Mouse (Mus musculus) left cerebral cortex, postnatal 36 days (tissue): Measurements from ENCODE around the gene Cmtm6. TPM values are rescaled to one million over a fixed set of nuclear protein-coding genes. Genes with fewer than 3 reads are reported as not detected.
"Not testable (repeated sequence)": the region's sequence is repeated elsewhere in the genome, so short reads cannot be mapped to it uniquely, and the experiment has no call there.

Source experiments
- DNase-seq, 2 experiments: peaks; one replicate each; pipeline ENCODE4 v3.0.0; 2021 to 2022; ENCODE audit warnings: low spot score in 2 of 2, mixed read lengths in 1 of 2
- intact Hi-C: fragments of 180-260 bp; cut with DNase I; formaldehyde crosslinking; loops from one replicate; pipeline ENCODE4 v1.15.1; 2025
- total RNA-seq, 2 experiments: library from RNA; stranded (reverse); gene quantifications; 2 replicates each; pipeline ENCODE4 v1.2.3; 2021

Cmtm6 gene
- total RNA-seq: 10 to 100 TPM; 19.0 to 21.5 TPM

DNA sequence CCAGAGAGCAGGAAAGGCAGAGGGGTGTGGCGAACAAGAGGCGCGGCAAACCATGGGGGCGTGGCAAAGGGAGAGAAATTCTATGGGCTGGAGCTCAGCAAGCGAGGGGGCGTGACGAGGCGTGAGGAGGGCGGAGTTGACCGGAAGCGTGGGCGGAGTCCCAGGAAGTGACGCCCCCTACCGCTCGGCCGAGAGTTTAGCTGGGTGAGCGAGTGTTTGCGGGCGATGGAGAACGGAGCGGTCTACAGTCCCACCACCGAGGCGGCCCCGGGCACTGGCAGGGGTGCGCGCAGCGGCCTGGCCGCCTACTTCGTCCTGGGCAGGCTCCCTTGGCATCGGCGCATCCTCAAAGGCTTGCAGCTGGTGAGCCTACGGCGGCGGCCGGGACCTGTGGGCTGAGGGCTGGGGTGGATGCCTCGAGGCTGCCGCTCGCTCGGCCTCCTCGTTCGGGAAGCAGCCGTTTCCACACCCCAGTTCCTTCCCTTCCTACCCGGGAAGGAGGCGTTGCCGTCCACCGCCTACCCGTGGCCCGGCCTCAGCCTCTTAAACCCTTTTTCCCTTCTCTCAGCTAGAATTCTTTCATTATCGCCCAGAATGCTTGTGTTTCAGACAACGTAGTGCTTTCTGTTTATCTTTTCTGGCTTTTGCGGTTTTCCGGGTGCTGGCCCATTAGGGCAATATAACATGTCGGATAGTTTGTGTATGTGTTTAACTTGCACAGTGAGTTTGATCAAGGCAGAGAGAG, at the start of gene Cmtm6:
TSS of gene Cmtm6 (plus strand) at position 106 of the 745 bp plus-strand sequence.
- intact Hi-C loops: loop anchor here (2.0 kb wide), 1 partner anchor 84 kb away; no protein-coding TSS in a partner anchor
- peak; percentile 93 to 94 for DNase-seq

DNA sequence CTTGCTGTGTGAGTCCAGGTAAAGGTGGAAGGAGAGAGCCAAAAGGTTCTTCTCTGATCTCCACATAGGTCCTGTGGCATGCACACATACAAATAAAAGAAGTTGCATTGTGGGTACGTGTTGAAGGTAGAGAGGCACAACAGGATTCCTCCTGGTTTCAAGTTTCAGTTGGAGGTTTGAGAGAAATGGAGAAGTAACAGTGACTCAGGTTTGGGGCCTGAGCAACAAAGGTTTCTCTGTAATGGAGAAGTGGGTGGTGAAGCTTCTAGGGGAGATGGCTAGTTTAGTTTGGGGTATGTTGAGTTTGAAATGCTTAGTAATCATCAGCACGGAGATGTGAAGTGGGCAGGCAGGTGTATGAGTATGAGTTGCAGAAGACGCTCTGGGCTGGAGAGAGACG, 48.7 kb upstream of the Cmtm6 start:
- intact Hi-C loops: no loop called here

DNA sequence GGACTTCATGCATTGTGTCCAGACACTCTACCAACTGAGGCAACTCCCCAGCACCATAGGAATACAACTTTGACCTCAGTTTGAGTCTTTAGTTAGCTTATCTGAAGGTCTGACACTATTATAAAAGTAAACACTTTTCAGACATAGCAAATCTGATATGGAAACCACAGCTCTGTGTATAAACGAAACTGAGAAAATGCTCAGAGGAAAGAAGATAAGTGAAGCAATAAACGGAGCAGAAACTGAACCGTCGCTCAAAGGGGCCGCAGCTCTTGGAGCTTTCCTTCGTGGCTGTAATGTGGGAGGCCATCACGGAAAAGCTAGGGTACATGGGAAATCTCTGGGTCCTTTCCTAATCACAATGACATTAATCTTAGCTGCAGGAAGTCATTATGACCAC, 44.7 kb upstream of the Cmtm6 start:
- intact Hi-C loops: no loop called here
- DNase-seq: no peak

More for the DNA sequence above, 48.7 kb upstream of the Cmtm6 start:
- DNase-seq: no peak

DNA sequence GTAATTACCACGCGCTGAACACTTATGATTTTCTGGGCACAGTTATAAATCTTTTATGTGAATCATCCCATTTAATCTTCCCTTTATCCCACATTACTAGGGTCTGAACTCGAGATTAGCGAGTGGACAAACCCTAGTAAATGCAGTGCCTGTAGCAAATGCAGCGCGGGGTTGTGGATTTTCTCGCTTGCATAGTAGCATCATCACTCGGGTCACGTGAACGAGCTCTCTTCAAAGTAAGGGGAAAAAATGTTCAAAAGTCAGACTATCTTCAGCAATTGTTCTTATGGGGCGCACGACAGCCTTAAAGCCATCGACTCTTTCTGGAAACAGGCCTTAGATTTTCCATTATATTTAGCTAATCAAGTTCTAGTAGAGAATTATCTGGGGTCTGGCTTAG, 43.3 kb upstream of the Cmtm6 start:
- DNase-seq: no peak
- intact Hi-C loops: loop anchor here (2.0 kb wide), 1 partner anchor 47 kb away; the partner anchor contains the start of gene Cnot10

DNA sequence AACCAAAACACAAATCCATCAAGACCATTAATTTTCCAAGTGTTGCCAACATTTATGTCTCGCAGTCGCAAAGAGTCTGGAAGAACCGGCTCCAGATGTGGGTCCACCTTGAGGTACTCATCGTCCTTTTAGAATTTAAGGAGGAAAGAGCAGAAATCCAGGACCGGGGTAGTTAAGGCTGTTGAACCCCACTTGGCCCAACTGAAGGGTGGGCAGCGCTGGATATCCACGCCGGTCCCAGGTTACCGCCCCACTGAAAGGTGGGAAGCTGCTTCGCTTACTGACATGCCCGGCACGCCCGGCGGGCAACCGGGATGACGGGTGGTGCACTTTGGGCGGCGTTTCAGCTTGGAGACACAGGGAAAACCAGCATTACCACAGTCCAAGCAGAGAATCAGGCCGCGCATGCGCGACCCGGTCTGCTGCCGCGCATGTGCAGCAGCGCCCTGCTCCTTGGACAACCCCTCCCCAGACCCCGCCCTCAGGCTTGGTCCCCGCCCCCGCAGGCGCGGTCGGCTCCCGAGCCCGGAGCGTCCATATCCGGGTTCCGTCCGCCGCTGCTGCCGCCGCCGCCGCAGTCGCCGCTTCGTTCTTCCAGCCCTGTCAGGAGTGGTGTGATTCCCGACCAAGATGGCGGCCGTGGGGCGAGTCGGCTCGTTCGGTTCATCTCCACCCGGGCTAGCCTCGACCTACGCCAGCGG, 42.5 kb upstream of the Cmtm6 start, which contains the start of gene Dync1li1:
TSS of gene Dync1li1 (plus strand) at position 539 of the 701 bp plus-strand sequence.
- peak; percentile 95 to 98 for DNase-seq
- intact Hi-C loops: loop anchor here (2.0 kb wide), 1 partner anchor 48 kb away; the partner anchor contains the start of gene Cnot10

DNA sequence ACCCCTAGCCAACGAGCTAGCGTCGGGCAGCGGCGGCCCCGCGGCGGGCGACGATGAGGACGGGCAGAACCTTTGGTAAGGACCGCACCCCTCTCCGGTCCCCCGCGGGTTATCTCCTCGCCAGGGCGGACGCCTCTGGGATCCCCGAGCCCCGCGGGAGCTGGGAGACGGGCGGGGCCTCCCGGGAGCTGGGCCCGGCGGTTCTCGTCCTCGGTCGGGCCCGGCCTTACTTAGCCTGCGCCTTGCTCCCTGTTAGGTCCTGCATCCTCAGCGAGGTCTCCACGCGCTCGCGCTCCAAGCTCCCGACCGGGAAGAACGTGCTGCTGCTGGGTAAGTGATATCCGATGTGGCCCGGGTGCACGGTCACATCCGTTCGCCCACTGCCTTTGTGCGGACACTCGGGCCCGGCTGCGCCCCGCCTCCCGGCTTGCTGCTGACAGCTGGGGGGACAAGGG, 41.9 kb upstream of the Cmtm6 start:
- intact Hi-C loops: loop anchor here (2.0 kb wide), 1 partner anchor 48 kb away; the partner anchor contains the start of gene Cnot10
- no peak for DNase-seq

DNA sequence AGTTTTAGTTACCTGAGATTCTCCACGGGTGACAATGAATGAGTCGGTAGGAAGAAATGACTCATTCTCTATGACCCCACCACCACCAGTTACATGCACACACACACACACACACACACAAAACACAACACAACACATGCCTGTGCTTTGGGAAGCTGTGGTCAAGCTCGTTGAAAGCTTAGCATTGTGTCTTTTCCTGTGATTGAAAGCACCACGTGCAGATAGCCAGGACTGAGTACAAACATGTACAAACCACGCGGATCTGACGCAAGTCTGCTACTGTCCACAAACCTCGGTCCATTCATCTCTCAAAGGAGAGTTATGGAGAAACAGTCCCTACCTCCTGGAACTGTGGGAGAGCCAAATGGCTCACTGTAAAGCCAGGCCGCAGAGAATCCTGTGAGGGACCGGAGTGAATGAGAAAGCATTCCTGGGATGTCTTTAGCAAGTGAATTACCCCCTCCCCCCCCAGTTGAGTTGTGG, 40.8 kb upstream of the Cmtm6 start:
- no peak for DNase-seq
- intact Hi-C loops: no loop called here

DNA sequence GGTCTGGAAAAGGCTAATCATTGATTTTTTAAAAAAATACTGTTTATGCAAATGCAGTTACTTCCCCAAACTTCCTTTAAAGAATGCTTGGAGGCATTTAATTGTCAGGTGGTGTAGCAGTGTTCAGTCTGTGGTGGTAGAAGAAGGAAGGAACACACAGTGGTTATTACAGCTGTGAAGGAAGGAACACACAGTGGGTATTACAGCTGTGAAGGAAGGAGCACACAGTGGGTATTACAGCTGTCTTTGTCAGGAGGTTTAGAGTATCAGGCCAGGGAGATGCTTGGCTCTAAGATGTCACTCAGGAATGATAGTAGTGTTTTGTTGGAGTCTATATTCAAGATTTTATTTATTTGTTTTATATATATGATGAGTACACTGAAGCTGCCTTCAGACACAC, 39.8 kb upstream of the Cmtm6 start:
- intact Hi-C loops: no loop called here
- no peak for DNase-seq

DNA sequence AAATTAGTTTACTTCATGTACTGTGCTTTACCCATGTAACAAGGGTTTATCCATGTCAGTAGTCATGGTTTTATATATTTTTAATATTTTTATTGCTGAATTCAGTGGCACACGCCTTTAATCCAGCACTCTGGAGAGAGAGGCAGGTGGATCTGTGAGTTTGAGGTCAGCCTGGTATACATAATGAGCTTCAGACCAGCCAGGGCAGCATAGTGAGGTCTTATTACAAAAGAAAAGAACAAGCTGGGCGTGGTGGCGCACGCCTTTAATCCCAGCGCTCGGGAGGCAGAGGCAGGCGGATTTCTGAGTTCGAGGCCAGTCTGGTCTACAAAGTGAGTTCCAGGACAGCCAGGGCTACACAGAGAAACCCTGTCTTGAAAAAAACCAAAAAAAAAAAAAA, 35.3 kb upstream of the Cmtm6 start:
- DNase-seq, intact Hi-C loops: not testable (repeated sequence)

DNA sequence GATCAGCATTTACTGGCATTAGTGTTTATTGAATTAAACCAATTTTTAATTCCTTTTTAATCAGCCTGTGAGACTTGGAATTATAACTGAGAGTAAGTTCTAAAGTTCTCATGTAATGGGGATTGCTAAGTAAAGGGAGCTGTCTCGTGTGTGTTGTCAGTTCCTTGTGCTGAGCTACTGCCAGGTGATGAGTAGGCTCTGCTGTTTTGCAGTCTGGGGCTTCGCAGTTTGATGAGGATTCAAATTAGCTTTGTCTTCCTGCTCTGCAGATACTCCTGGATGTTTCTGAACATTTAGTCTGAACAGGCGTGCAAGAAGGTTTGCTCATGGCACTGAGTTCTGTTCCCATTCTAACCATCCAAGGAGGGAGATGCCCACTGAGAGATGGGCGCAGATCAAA, 33.8 kb upstream of the Cmtm6 start:
- no peak for DNase-seq
- intact Hi-C loops: no loop called here

DNA sequence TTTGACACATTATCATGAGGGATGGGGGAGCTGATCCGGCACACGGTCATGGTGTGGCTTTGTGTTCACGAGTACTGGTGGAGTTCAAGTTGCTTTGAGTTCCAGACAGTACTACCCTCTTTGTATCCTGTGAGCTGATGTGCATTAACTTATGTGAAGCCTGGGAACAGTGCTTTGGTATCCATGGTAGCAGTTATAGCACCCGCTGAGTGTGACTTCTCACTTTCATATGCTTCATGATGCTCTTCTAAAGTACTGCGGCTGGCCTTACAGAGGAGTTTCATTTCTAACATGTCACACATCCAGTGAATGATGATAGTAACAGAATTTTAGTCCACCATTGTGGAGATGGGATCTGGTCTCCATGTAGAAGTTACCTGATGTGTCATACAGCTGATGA, 33.0 kb upstream of the Cmtm6 start:
- no peak for DNase-seq

DNA sequence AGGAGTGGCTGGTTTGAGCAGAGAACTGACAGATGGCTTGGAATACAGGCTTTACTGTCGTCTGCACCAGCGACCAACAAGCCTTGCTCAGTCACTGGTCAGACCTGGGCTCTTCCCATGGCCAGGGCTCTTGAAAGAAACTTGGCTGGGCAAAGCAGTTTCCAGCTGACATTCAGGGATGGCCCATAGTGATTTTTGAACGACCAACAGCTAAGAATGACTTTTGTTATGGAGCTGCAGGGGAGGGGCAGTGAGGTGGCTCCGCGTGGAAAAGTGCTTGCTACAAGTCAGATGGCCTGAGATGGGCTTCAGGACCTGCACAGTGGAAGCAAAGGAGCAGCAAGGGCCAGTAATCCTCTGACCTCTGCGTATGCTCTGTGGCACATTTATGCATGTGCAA, 31.7 kb upstream of the Cmtm6 start:
- intact Hi-C loops: no loop called here
- DNase-seq: no peak

More for the DNA sequence above, 33.0 kb upstream of the Cmtm6 start:
- intact Hi-C loops: no loop called here

DNA sequence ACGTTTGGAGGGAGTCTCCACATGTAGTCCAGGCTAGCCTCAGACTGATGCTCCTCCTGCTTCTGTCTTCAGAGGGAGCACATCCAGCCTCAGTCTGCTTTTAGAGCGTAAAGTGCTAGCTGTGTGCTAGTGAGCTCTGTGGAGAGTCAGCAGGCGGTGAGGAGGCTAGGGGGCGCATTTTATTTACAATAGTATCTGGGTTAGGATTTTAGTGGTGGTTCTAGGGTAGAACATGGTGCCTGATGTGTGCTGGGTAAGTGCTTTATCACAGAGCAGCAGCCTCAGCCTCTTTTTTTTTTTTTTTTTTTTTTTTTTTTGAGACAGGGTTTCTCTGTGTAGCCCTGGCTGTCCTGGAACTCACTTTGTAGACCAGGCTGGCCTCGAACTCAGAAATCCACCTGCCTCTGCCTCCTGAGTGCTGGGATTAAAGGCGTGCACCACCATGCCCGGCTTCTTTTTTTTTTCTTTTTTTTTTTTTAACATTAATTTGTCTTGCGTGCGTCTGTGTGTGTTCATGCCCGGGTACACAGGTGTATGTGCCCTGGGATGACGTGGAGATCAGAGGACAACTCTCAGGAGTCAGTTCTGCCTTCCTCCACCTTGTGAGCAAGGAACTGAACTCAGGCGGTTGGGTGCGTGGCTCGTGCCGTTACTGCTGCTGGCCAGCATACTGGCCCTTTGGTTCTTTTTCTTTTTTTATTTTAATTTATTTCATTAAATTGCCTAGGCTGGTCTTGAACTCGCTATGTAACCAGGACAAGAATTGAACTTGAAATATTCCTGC, 30.8 kb upstream of the Cmtm6 start:
- DNase-seq: no peak
- intact Hi-C loops: no loop called here

DNA sequence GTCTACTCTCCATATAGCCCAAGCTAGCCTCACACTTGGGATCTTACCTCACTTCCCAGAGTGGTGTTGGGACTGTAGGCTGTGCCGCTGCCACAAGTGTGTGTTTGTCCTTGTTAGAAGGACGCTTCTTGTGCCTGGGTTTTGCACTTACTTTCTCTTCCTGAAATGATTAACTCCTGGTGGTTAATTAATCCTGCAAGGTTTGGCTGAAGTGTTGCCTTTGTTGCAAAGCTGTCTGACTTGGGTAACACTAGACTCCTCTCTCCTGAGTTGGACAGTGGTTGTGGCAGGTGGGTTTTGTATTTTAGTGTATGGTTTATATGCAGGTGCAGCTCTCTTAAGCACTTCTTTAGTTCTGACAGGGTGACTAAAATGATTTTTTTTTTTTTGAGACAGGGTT, 29.9 kb upstream of the Cmtm6 start:
- intact Hi-C loops: no loop called here
- DNase-seq: no peak

DNA sequence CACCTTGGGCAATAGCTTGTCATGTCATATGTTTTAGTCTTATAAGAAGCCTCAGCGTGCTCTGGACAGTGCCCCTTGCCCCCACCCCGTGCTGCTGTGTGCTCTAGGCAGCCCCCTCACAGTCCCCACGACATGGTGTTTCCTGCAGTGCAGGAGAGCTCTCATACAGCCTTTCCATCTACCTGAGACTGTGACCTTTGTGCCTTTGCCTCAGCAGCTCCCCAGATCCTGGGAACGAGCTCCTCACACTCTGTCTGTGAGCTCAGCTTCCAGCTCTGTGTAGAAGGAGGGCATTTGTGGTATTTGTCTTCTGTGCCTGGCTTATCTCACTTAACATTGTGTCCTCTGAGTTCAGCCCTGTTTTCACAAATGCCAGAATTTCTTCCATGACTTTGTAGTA, 29.0 kb upstream of the Cmtm6 start:
- intact Hi-C loops: no loop called here
- DNase-seq: no peak

DNA sequence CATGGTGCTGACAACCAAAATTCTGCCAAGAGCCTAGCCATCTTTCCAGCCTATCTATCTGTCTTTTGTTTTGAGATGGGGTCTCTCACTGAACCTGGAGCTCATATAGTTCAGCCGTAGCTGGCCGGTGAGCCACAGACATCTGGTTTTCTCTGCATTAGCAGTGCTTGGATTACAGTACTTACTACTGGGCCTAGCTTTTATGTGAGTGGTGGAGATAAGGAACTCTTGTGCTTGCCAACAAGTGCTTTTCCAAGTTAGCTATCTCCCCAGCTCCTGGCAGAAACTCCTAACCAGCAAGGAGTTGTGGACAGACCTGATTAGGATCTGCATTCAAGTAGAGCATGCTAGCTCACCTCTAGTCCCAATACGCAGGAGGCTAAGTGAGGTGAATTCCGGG, 23.1 kb upstream of the Cmtm6 start:
- DNase-seq: no peak
- intact Hi-C loops: no loop called here

DNA sequence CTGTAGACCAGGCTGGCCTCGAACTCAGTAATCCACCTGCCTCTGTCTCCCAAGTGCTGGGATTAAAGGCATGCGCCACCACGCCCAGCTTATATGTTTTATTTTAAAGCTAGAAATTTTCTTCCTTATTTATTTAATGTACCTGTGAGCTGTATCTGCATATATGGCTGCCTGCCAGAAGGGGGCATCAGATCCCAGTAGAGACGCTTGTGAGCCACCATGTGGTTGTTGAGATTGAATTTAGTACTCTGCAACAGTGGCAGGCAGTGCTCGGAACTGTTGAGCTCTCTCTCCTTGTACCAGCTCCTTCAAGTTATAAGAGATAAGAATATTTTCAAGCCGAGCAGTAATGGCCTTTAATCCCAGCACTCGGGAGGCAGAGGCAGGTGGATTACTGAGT, 20.6 kb upstream of the Cmtm6 start:
- intact Hi-C loops: no loop called here

DNA sequence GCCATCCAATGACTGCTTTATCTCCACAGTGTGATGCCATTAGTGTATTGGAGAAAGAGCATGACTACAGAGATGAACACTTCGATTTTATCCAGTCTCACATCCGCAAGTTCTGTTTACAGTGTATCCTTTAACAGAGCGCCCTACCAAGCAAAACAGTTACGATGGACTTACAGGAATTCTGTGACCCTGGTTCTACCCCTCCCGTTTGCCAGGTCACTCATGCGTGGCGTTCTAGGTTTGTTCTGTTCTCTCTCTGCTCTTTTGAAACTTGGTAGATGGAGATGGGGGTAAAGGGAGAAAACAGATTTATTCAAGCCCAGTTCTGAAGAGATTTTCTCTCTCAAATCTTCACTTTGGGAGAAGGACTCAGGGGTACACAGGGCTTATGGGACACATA, 17.4 kb upstream of the Cmtm6 start:
- intact Hi-C loops: no loop called here

More for the DNA sequence above, 20.6 kb upstream of the Cmtm6 start:
- DNase-seq: no peak

DNA sequence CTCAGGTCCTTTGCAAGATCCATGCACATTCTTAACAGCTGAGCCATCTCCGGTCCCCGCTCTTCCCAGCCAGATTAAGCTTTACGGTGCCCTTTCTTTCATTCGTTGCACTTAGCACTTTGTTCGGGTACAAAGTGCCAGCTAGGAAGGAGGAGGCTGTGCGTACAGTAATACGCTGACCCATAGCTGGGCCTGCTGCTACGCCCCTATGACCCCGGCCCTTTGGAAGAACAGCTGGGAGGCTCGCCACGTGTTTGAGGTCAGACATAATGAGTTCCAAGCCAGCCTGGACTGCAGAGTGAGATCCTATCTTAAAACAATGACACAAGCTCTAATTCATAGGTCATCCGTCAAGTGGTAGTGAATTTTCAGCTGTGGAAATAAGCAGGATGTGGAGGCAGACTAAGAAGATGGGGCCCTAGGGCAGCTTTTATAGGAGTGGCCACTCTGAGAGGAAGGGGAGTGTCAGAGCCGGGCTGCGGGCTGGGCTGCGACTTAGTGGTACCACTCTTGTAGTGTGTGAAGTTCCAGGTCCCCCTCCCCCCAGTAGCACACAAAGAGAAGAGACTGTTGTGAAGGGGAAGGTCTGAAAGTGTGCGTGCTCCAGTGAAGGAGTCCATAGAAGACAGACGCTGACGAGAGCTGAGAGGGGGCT, 14.1 kb upstream of the Cmtm6 start:
- no peak for DNase-seq
- intact Hi-C loops: no loop called here

More for the DNA sequence above, 17.4 kb upstream of the Cmtm6 start:
- DNase-seq: no peak
